Mouse (Mus musculus): Measurements from ENCODE around the gene Pdzk1ip1. TPM values are rescaled to one million over a fixed set of nuclear protein-coding genes. Genes with fewer than 3 reads are reported as not detected.

Pdzk1ip1 gene
- polyA plus RNA-seq, 1 experiment from 2014 or later = 13.1 TPM

GRCm38 (mm10) chr4:115079821-115080349 is 8.6 kb upstream of the Pdzk1ip1 start:
- no peaks in the 10 kb centered on the region for H3K36me3 ChIP-seq
- H3K9me3 ChIP-seq (replicated peaks) = no peaks in the 10 kb centered on the region
- WGBS = 5% methylated on average over 5 of the region's 5 CpGs
- peaks cover 28% of the 10 kb centered on the region; the same call in 1 of the 2 replicates for H3K27me3 ChIP-seq
- peak; percentile 15 for ATAC-seq (ENCODE audit: low FRiP score)
- peaks cover 20% of the 10 kb centered on the region for H3K4me1 ChIP-seq
- H3K4me2 ChIP-seq (replicated peaks) = 0 out of 2 replicates have a peak overlapping the region, but pooled peaks have one; percentile 2
- H3K4me3 ChIP-seq = no peak overlapping the region
- H3K9ac ChIP-seq = no peak overlapping the region
- H3K27ac ChIP-seq = no peak overlapping the region

GRCm38 (mm10) chr4:115083031-115083430 is 5.5 kb upstream of the Pdzk1ip1 start:
- Histone ChIP-seq H3K9ac (no peak overlapping the region), H3K36me3 (no peaks in the 10 kb centered on the region), H3K4me3 (no peak overlapping the region), H3K27me3 (peaks cover 42% of the 10 kb centered on the region), H3K4me2 (replicated peaks) (no peak overlapping the region), H3K27ac (no peak overlapping the region), H3K9me3 (replicated peaks) (no peaks in the 10 kb centered on the region), H3K4me1 (peaks cover 20% of the 10 kb centered on the region)
- ATAC-seq (ENCODE audit: low FRiP score) = no peak
- WGBS = 73% methylated on average over 3 of the region's 3 CpGs

GRCm38 (mm10) chr4:115085522-115086095 is 2.9 kb upstream of the Pdzk1ip1 start:
- Histone ChIP-seq H3K27me3 (peaks cover 60% of the 10 kb centered on the region), H3K9ac (no peak overlapping the region), H3K9me3 (replicated peaks) (no peaks in the 10 kb centered on the region), H3K4me3 (no peak overlapping the region), H3K36me3 (no peaks in the 10 kb centered on the region), H3K4me1 (no peaks in the 10 kb centered on the region), H3K4me2 (replicated peaks) (no peak overlapping the region), H3K27ac (no peak overlapping the region)
- peak; percentile 18; the same call in 1 of the 2 replicates for ATAC-seq (ENCODE audit: low FRiP score)
- 21% methylated on average over 6 of the region's 6 CpGs for WGBS

GRCm38 (mm10) chr4:115086257-115086656 is 2.3 kb upstream of the Pdzk1ip1 start:
- peaks cover 66% of the 10 kb centered on the region for H3K27me3 ChIP-seq
- H3K36me3 ChIP-seq = no peaks in the 10 kb centered on the region
- no peaks in the 10 kb centered on the region for H3K9me3 ChIP-seq (replicated peaks)
- H3K4me3 ChIP-seq = no peak overlapping the region
- no peak for ATAC-seq (ENCODE audit: low FRiP score)
- no peak overlapping the region for H3K9ac ChIP-seq
- no peak overlapping the region for H3K4me2 ChIP-seq (replicated peaks)
- no peak overlapping the region for H3K27ac ChIP-seq
- WGBS = 70% methylated on average over 4 of the region's 4 CpGs
- no peaks in the 10 kb centered on the region for H3K4me1 ChIP-seq

- Histone ChIP-seq H3K4me1 (no peaks in the 10 kb centered on the region), H3K36me3 (no peaks in the 10 kb centered on the region), H3K9ac (no peak overlapping the region), H3K4me3 (no peak overlapping the region), H3K9me3 (replicated peaks) (no peaks in the 10 kb centered on the region), H3K4me2 (replicated peaks) (no peak overlapping the region), H3K27ac (no peak overlapping the region), H3K27me3 (peaks cover 64% of the 10 kb centered on the region)
- WGBS = 56% methylated on average over 3 of the region's 3 CpGs
- ATAC-seq (ENCODE audit: low FRiP score) = no peak
Measured at GRCm38 (mm10) chr4:115086763-115087415, 1.6 kb upstream of the Pdzk1ip1 start.

GRCm38 (mm10) chr4:115090592-115090991 is 2.1 kb downstream of the Pdzk1ip1 start:
- peaks cover 70% of the 10 kb centered on the region for H3K27me3 ChIP-seq
- ATAC-seq (ENCODE audit: low FRiP score) = no peak
- H3K27ac ChIP-seq = no peak overlapping the region
- no peaks in the 10 kb centered on the region for H3K9me3 ChIP-seq (replicated peaks)
- peaks cover under 1% of the 10 kb centered on the region; the same call in 1 of the 2 replicates for H3K4me1 ChIP-seq
- H3K36me3 ChIP-seq = no peaks in the 10 kb centered on the region
- 65% methylated on average over 2 of the region's 2 CpGs for WGBS
- no peak overlapping the region for H3K4me3 ChIP-seq
- H3K4me2 ChIP-seq (replicated peaks) = no peak overlapping the region
- H3K9ac ChIP-seq = no peak overlapping the region

GRCm38 (mm10) chr4:115091806-115092205 is 3.3 kb downstream of the Pdzk1ip1 start:
- peaks cover 76% of the 10 kb centered on the region for H3K27me3 ChIP-seq
- ATAC-seq (ENCODE audit: low FRiP score) = no peak

GRCm38 (mm10) chr4:115093331-115093864 is 4.9 kb downstream of the Pdzk1ip1 start:
- Histone ChIP-seq H3K9ac (no peak overlapping the region), H3K36me3 (no peaks in the 10 kb centered on the region), H3K27me3 (peaks cover 64% of the 10 kb centered on the region), H3K4me1 (peaks cover 15% of the 10 kb centered on the region), H3K4me2 (replicated peaks) (no peak overlapping the region), H3K9me3 (replicated peaks) (no peaks in the 10 kb centered on the region), H3K27ac (no peak overlapping the region), H3K4me3 (no peak overlapping the region)
- 61% methylated on average over 4 of the region's 4 CpGs for WGBS
- no peak for ATAC-seq (ENCODE audit: low FRiP score)

More at GRCm38 (mm10) chr4:115091806-115092205, 3.3 kb downstream of the Pdzk1ip1 start:
- Histone ChIP-seq H3K4me2 (replicated peaks) (no peak overlapping the region), H3K27ac (no peak overlapping the region), H3K9ac (no peak overlapping the region), H3K4me3 (no peak overlapping the region), H3K36me3 (no peaks in the 10 kb centered on the region), H3K4me1 (peaks cover 12% of the 10 kb centered on the region), H3K9me3 (replicated peaks) (no peaks in the 10 kb centered on the region)
- 83% methylated on average over 3 of the region's 3 CpGs for WGBS

- no peak for ATAC-seq (ENCODE audit: low FRiP score)
- WGBS = 83% methylated on average over 2 of the region's 2 CpGs
- peaks cover 60% of the 10 kb centered on the region for H3K27me3 ChIP-seq
Measured at GRCm38 (mm10) chr4:115094056-115094455, 5.5 kb downstream of the Pdzk1ip1 start.

GRCm38 (mm10) chr4:115095671-115096434 is 7.3 kb downstream of the Pdzk1ip1 start:
- no peaks in the 10 kb centered on the region for H3K36me3 ChIP-seq
- H3K4me2 ChIP-seq (replicated peaks) = peak overlapping the region; percentile 69
- peaks cover 15% of the 10 kb centered on the region for H3K4me1 ChIP-seq
- no peaks in the 10 kb centered on the region for H3K9me3 ChIP-seq (replicated peaks)
- under 1% methylated on average over 31 of the region's 31 CpGs for WGBS
- H3K9ac ChIP-seq = peak overlapping the region; percentile 50
- H3K27ac ChIP-seq = peak overlapping the region; percentile 3; the same call in 1 of the 2 replicates
- peak; percentile 77 for ATAC-seq (ENCODE audit: low FRiP score)
- peaks cover 57% of the 10 kb centered on the region for H3K27me3 ChIP-seq
- peak overlapping the region; percentile 33 for H3K4me3 ChIP-seq

More at GRCm38 (mm10) chr4:115094056-115094455, 5.5 kb downstream of the Pdzk1ip1 start:
- Histone ChIP-seq H3K4me2 (replicated peaks) (no peak overlapping the region), H3K9me3 (replicated peaks) (no peaks in the 10 kb centered on the region), H3K4me1 (peaks cover 15% of the 10 kb centered on the region), H3K9ac (no peak overlapping the region), H3K27ac (no peak overlapping the region), H3K36me3 (no peaks in the 10 kb centered on the region), H3K4me3 (no peak overlapping the region)

- ATAC-seq (ENCODE audit: low FRiP score) = peak; percentile 20; the same call in 1 of the 2 replicates
- H3K27ac ChIP-seq = no peak overlapping the region; the same call in 1 of the 2 replicates
- no peaks in the 10 kb centered on the region for H3K9me3 ChIP-seq (replicated peaks)
- H3K4me2 ChIP-seq (replicated peaks) = peak overlapping the region; percentile 69
- peak overlapping the region; percentile 33 for H3K4me3 ChIP-seq
- peaks cover 54% of the 10 kb centered on the region for H3K27me3 ChIP-seq
- peaks cover 15% of the 10 kb centered on the region for H3K4me1 ChIP-seq
- H3K9ac ChIP-seq = no peak overlapping the region
- 11% methylated on average over 11 of the region's 11 CpGs for WGBS
- no peaks in the 10 kb centered on the region for H3K36me3 ChIP-seq
Measured at GRCm38 (mm10) chr4:115096435-115097145, 8.1 kb downstream of the Pdzk1ip1 start.
